ENCODE assay signal across 28 mouse cellular contexts in the genomic region with DNA sequence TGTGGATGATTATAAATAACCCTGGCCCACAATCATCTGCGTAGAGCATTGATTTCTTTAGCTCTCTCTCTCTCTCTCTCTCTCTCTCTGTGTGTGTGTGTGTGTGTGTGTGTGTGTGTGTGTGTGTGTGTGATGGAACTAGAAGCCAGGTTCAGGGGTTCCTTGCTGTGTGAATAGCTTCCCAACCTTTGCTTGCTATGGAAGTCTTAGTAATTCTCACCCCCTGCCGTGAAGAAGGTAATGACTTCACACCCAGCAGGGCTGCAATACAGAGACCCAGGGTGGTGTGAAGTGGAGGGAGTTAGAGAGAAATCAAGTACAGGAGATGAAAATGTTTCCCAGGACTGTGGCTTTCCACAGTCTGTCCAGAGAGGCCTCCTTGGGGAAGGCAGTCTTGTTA.
DNase-seq lines count a peak whose midpoint lies in the region; ATAC-seq and TF ChIP-seq lines count a peak whose summit lies in the region.
"Had no signal": no experiment of that assay in that cellular context is flagged by ENCODE, and none has a peak within 500 bp of the region (broad histone marks: within the 10 kb centered on the region; RNA-seq: fewer than 3 reads in every experiment).

No protein-coding gene starts in this region.

- no peak overlapping the region for H3K9ac ChIP-seq in forebrain, embryonic 12.5 days
- H3K9ac ChIP-seq in hindbrain, postnatal 0 days (replicated peaks; ENCODE audit: low read length) = no peak overlapping the region
- H3K9ac ChIP-seq in hindbrain, embryonic 16.5 days (ENCODE audit: low read depth, low read length) = no peak overlapping the region
- H3K9ac ChIP-seq: embryonic facial prominence, embryonic 13.5 days; forebrain, embryonic 15.5 days; heart, embryonic 12.5 days; liver, embryonic 14.5 days; lung, embryonic 14.5 days; neural tube, embryonic 13.5 days had no signal

- no peaks in the 10 kb centered on the region for H3K9me3 ChIP-seq in forebrain, embryonic 12.5 days
- no peaks in the 10 kb centered on the region for H3K9me3 ChIP-seq in forebrain, embryonic 10.5 days
- no peaks in the 10 kb centered on the region for H3K9me3 ChIP-seq in hindbrain, postnatal 0 days (ENCODE audit: low read length)
- no peaks in the 10 kb centered on the region for H3K9me3 ChIP-seq in hindbrain, embryonic 16.5 days (ENCODE audit: control insufficient read depth, low read length)
- H3K9me3 ChIP-seq: embryonic facial prominence, embryonic 13.5 days; forebrain, embryonic 15.5 days; heart, embryonic 12.5 days; neural tube, embryonic 13.5 days had no signal

- H3K4me2 ChIP-seq in forebrain, embryonic 12.5 days = no peak overlapping the region
- no peak overlapping the region for H3K4me2 ChIP-seq in hindbrain, postnatal 0 days (ENCODE audit: low read depth, low read length)
- H3K4me2 ChIP-seq in hindbrain, embryonic 16.5 days (ENCODE audit: low read length) = no peak overlapping the region
- H3K4me2 ChIP-seq: embryonic facial prominence, embryonic 13.5 days; forebrain, embryonic 15.5 days; heart, embryonic 12.5 days; lung, embryonic 14.5 days; neural tube, embryonic 13.5 days had no signal

- no peak overlapping the region for H3K4me3 ChIP-seq in forebrain, embryonic 12.5 days (replicated peaks)
- H3K4me3 ChIP-seq in forebrain, embryonic 10.5 days = no peak overlapping the region
- H3K4me3 ChIP-seq in hindbrain, postnatal 0 days (ENCODE audit: low read length) = no peak overlapping the region
- H3K4me3 ChIP-seq in hindbrain, embryonic 16.5 days (ENCODE audit: low read length) = no peak overlapping the region
- H3K4me3 ChIP-seq: embryonic facial prominence, embryonic 13.5 days; forebrain, embryonic 15.5 days; gastrocnemius, adult 2 months; heart, adult 2 months; heart, embryonic 12.5 days; neural tube, embryonic 13.5 days had no signal

- TF ChIP-seq CTCF in hindbrain, postnatal 0 days (IDR thresholded peaks at IDR 0.05; ENCODE audit: low read depth) = no peak

- DNase-seq in cerebellum, adult 11 months = no peak
- DNase-seq in forebrain, embryonic 10.5 days (ENCODE audit: extremely low spot score, low spot score) = no peak
- peak; percentile 54 for DNase-seq in hindbrain, postnatal 0 days (ENCODE audit: low spot score)
- peak; percentile 30 to 65 for DNase-seq in cerebellum, postnatal 14 days
- no peak for DNase-seq in kidney, adult 9 months
- DNase-seq: adrenal gland, adult 8-10 months; gastrocnemius, adult 2 months; gastrocnemius, postnatal 36 days; heart, adult 2 months; kidney, adult 8-10 months; kidney, postnatal 10 days; layer of hippocampus, postnatal 36 days; liver; lung, embryonic 14.5 days; lung, postnatal 14 days; thymus, adult 2 months; thymus, postnatal 36 days had no signal

- H3K27ac ChIP-seq in forebrain, embryonic 12.5 days = no peak overlapping the region
- H3K27ac ChIP-seq in forebrain, embryonic 10.5 days = no peak overlapping the region
- H3K27ac ChIP-seq in hindbrain, postnatal 0 days = no peak overlapping the region
- H3K27ac ChIP-seq in hindbrain, embryonic 16.5 days (ENCODE audit: low read depth, low read length) = no peak overlapping the region
- H3K27ac ChIP-seq: embryonic facial prominence, embryonic 13.5 days; forebrain, embryonic 15.5 days; gastrocnemius, adult 2 months; heart, adult 2 months; liver, embryonic 14.5 days; neural tube, embryonic 13.5 days had no signal

- H3K27me3 ChIP-seq in forebrain, embryonic 12.5 days = no peaks in the 10 kb centered on the region
- H3K27me3 ChIP-seq in forebrain, embryonic 10.5 days (ENCODE audit: poor library complexity, severe bottlenecking) = no peaks in the 10 kb centered on the region
- H3K27me3 ChIP-seq in hindbrain, postnatal 0 days (ENCODE audit: insufficient read depth, low read length) = no peaks in the 10 kb centered on the region
- no peaks in the 10 kb centered on the region for H3K27me3 ChIP-seq in hindbrain, embryonic 16.5 days (replicated peaks; ENCODE audit: control insufficient read depth, insufficient read depth, low read length)
- H3K27me3 ChIP-seq: CH12.LX; embryonic facial prominence, embryonic 13.5 days; forebrain, embryonic 15.5 days; heart, embryonic 12.5 days; neural tube, embryonic 13.5 days had no signal

- H3K36me3 ChIP-seq in forebrain, embryonic 12.5 days (replicated peaks) = no peaks in the 10 kb centered on the region
- H3K36me3 ChIP-seq in forebrain, embryonic 10.5 days (replicated peaks) = no peaks in the 10 kb centered on the region
- H3K36me3 ChIP-seq in hindbrain, postnatal 0 days (ENCODE audit: insufficient read depth, low read length) = no peaks in the 10 kb centered on the region
- no peaks in the 10 kb centered on the region for H3K36me3 ChIP-seq in hindbrain, embryonic 16.5 days (ENCODE audit: control insufficient read depth, insufficient read depth, low read length)
- H3K36me3 ChIP-seq: embryonic facial prominence, embryonic 13.5 days; forebrain, embryonic 15.5 days; heart, embryonic 12.5 days; neural tube, embryonic 13.5 days had no signal

- H3K4me1 ChIP-seq in forebrain, embryonic 12.5 days = peaks cover 12% of the 10 kb centered on the region
- peaks cover 10% of the 10 kb centered on the region for H3K4me1 ChIP-seq in forebrain, embryonic 10.5 days
- H3K4me1 ChIP-seq in hindbrain, postnatal 0 days (ENCODE audit: insufficient read depth, low read length) = no peaks in the 10 kb centered on the region
- H3K4me1 ChIP-seq in hindbrain, embryonic 16.5 days (ENCODE audit: control insufficient read depth, insufficient read depth, low read depth, low read length) = no peaks in the 10 kb centered on the region; the same call in 1 of the 2 replicates
- H3K4me1 ChIP-seq: embryonic facial prominence, embryonic 13.5 days; heart, embryonic 12.5 days had no signal

- 69% methylated on average over 2 of the region's 2 CpGs for WGBS in forebrain, embryonic 12.5 days
- WGBS in forebrain, embryonic 10.5 days = 96% methylated on average over 2 of the region's 2 CpGs
- 65% methylated on average over 2 of the region's 2 CpGs for WGBS in hindbrain, postnatal 0 days
- WGBS in hindbrain, embryonic 16.5 days = 51% methylated on average over 2 of the region's 2 CpGs

- ATAC-seq in cerebellum, adult (ENCODE audit: insufficient number of reproducible peaks, low FRiP score, low TSS enrichment) = peak; percentile 40; the same call in 1 of the 2 replicates
- ATAC-seq in forebrain, embryonic 12.5 days (ENCODE audit: low FRiP score) = 0 out of 2 replicates have a peak, but pooled peaks have one; percentile 36
- no peak for ATAC-seq in hindbrain, postnatal 0 days
- no peak for ATAC-seq in hindbrain, embryonic 16.5 days
- ATAC-seq: activated CD4-positive, CD25-positive, alpha-beta regulatory T cell, adult 4 months; forebrain, embryonic 15.5 days; intestine, embryonic 16.5 days had no signal

Comparison
In these comparisons a context has a peak if more than half of its experiments do, and no peak if none do; other contexts are left out.
1. DNase-seq: peak in hindbrain, postnatal 0 days (single experiment) and cerebellum, postnatal 14 days (2 of 2); none in cerebellum, adult 11 months (single experiment), forebrain, embryonic 10.5 days (single experiment) and kidney, adult 9 months (single experiment).
2. ATAC-seq: peak in cerebellum, adult (single experiment) and forebrain, embryonic 12.5 days (single experiment); none in hindbrain, postnatal 0 days (single experiment) and hindbrain, embryonic 16.5 days (single experiment).